Mouse (Mus musculus): Measurements from ENCODE around the gene Col18a1.

GRCm38 (mm10) chr10:77164437-77165052, 1.8 kb downstream of the Col18a1 start:
- TF ChIP-seq MAFK (IDR thresholded peaks at IDR 0.05; ENCODE audit: insufficient read depth, low read depth, low read length) (no peak), ZC3H11A (IDR thresholded peaks at IDR 0.05; ENCODE audit: borderline replicate concordance, low read depth, low read length) (no peak), HCFC1 (IDR thresholded peaks at IDR 0.05; ENCODE audit: borderline replicate concordance, insufficient read depth, low read length) (no peak), ZNF384 (IDR thresholded peaks at IDR 0.05; ENCODE audit: low read depth, low read length) (no peak), CHD2 (IDR thresholded peaks at IDR 0.05; ENCODE audit: low read depth, low read length) (no peak)

Measured in ES-E14 (cell line).